Mouse (Mus musculus): ENCODE measurements around the gene Trpm7. TPM values are rescaled to one million over a fixed set of nuclear protein-coding genes. Genes with fewer than 3 reads are reported as not detected.

The Trpm7 gene
- total RNA-seq, 4 experiments from 2014 or later = 34.5 to 41.1 (median 37.3) TPM

- DNase-seq (ENCODE audit: low spot score in 2 of 2) = no peak
These were observed 59.2 kb downstream of the Trpm7 start for GRCm38 (mm10) chr2:126816644-126817347.

GRCm38 (mm10) chr2:126815822-126816221 is 60.2 kb downstream of the Trpm7 start:
- DNase-seq (ENCODE audit: low spot score in 2 of 2) = no peak

- DNase-seq (ENCODE audit: low spot score in 2 of 2) = no peak
These were observed 74.0 kb downstream of the Trpm7 start for GRCm38 (mm10) chr2:126801980-126802379.

- no peak for DNase-seq (ENCODE audit: low spot score in 2 of 2)
These were observed 77.6 kb downstream of the Trpm7 start for GRCm38 (mm10) chr2:126798455-126798854.

- no peak for DNase-seq (ENCODE audit: low spot score in 2 of 2)
These were observed 80.3 kb downstream of the Trpm7 start for GRCm38 (mm10) chr2:126795708-126796107.

- DNase-seq (ENCODE audit: low spot score in 2 of 2) = no peak
These were observed 83.4 kb downstream of the Trpm7 start for GRCm38 (mm10) chr2:126792611-126793010.

GRCm38 (mm10) chr2:126787721-126788342 is 88.2 kb downstream of the Trpm7 start:
- peak in 1 of 2 experiments; percentile 66 for DNase-seq (ENCODE audit: low spot score in 2 of 2)

- DNase-seq (ENCODE audit: low spot score in 2 of 2) = no peak
These were observed 92.7 kb downstream of the Trpm7 start, which contains the start of gene Usp50 for GRCm38 (mm10) chr2:126783370-126783769. Usp50 (minus strand) TSS chr2:126783470.

- DNase-seq (ENCODE audit: low spot score in 2 of 2) = peak in 1 of 2 experiments; percentile 60
These were observed 93.6 kb downstream of the Trpm7 start for GRCm38 (mm10) chr2:126782433-126782832.

- no peak for DNase-seq (ENCODE audit: low spot score in 2 of 2)
These were observed 94.6 kb downstream of the Trpm7 start for GRCm38 (mm10) chr2:126781478-126781877.

GRCm38 (mm10) chr2:126780286-126780685 is 95.7 kb downstream of the Trpm7 start:
- DNase-seq (ENCODE audit: low spot score in 2 of 2) = no peak

- DNase-seq (ENCODE audit: low spot score in 2 of 2) = no peak
These were observed 97.2 kb downstream of the Trpm7 start for GRCm38 (mm10) chr2:126778806-126779205.

- no peak for DNase-seq (ENCODE audit: low spot score in 2 of 2)
These were observed 99.6 kb downstream of the Trpm7 start for GRCm38 (mm10) chr2:126776416-126776815.

GRCm38 (mm10) chr2:126775951-126776350 is 100.1 kb downstream of the Trpm7 start:
- DNase-seq (ENCODE audit: low spot score in 2 of 2) = no peak

GRCm38 (mm10) chr2:126772217-126772616 is 103.8 kb downstream of the Trpm7 start:
- DNase-seq (ENCODE audit: low spot score in 2 of 2) = no peak

GRCm38 (mm10) chr2:126769431-126770181 is 106.4 kb downstream of the Trpm7 start:
- DNase-seq (ENCODE audit: low spot score in 2 of 2) = no peak

- DNase-seq (ENCODE audit: low spot score in 2 of 2) = no peak
These were observed 107.8 kb downstream of the Trpm7 start for GRCm38 (mm10) chr2:126768194-126768593.

- no peak for DNase-seq (ENCODE audit: low spot score in 2 of 2)
These were observed 108.4 kb downstream of the Trpm7 start for GRCm38 (mm10) chr2:126767599-126767998.

- DNase-seq (ENCODE audit: low spot score in 2 of 2) = no peak
These were observed 110.0 kb downstream of the Trpm7 start for GRCm38 (mm10) chr2:126765867-126766582.

GRCm38 (mm10) chr2:126759351-126759750 is 116.7 kb downstream of the Trpm7 start:
- DNase-seq (ENCODE audit: low spot score in 2 of 2) = no peak

GRCm38 (mm10) chr2:126755664-126756063 is 120.4 kb downstream of the Trpm7 start:
- no peak for DNase-seq (ENCODE audit: low spot score in 2 of 2)
